Mouse (Mus musculus) olfactory bulb, adult 2 months (tissue): ENCODE data around the gene Cstb.

Source experiments
- CTCF ChIP-seq: fragments of 200-500 bp; IDR thresholded peaks from 2 replicates; pipeline ENCODE4 v1.5.1; 2012; ENCODE audit warnings: low read depth, mild to moderate bottlenecking, low read length, moderate library complexity; ENCODE audit not compliant: insufficient read depth
- POLR2A ChIP-seq: fragments of 200-500 bp; IDR thresholded peaks from 2 replicates; pipeline ENCODE4 v1.6.1; 2012; ENCODE audit warnings: mild to moderate bottlenecking, low read depth, low read length, moderate library complexity; ENCODE audit not compliant: insufficient read depth

- no peak for TF ChIP-seq POLR2A
- TF ChIP-seq CTCF, result no peak
These were observed 16.1 kb downstream of the Cstb start for GRCm38 (mm10) chr10:78441606-78442005.
